Mouse (Mus musculus) bone marrow, adult 2 months (tissue): ENCODE measurements around the gene Kcnmb3.
"Not testable (repeated sequence)": the region's sequence is repeated elsewhere in the genome, so short reads cannot be mapped to it uniquely, and the experiment has no call there.

Experiments used
- CTCF ChIP-seq: fragments of 200-500 bp; IDR thresholded peaks from 2 replicates; pipeline ENCODE4 v1.5.1; 2011; ENCODE audit warnings: low read length, control low read depth; ENCODE audit not compliant: control insufficient read depth, insufficient read depth
- POLR2A ChIP-seq: fragments of 200-500 bp; IDR thresholded peaks from 2 replicates; pipeline ENCODE4 v1.6.1; 2011; ENCODE audit warnings: low read depth, mild to moderate bottlenecking, control low read depth, low read length, borderline replicate concordance; ENCODE audit not compliant: control insufficient read depth

DNA sequence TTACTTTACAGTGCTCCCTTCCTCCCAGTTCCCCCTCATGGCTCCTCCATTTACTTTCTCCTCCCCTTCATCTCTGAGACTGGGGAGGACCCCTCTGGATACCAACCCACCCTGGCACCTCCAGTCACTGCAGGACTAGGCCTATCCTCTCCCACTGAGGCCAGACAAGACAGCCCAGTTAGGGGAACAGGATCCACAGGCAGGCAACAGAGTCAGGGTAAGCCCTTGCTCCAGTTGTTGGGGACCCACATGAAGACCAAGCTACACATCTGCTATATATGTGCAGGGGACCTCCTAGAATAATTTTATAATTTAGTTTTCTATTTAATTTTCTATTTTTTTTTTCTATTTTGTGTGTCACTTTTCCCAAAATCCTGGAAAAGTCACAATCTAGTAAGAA is 62.7 kb downstream of the Kcnmb3 start:
- not testable (repeated sequence) for TF ChIP-seq CTCF, POLR2A
